Mouse (Mus musculus): ENCODE data around the gene Isyna1.

DNA sequence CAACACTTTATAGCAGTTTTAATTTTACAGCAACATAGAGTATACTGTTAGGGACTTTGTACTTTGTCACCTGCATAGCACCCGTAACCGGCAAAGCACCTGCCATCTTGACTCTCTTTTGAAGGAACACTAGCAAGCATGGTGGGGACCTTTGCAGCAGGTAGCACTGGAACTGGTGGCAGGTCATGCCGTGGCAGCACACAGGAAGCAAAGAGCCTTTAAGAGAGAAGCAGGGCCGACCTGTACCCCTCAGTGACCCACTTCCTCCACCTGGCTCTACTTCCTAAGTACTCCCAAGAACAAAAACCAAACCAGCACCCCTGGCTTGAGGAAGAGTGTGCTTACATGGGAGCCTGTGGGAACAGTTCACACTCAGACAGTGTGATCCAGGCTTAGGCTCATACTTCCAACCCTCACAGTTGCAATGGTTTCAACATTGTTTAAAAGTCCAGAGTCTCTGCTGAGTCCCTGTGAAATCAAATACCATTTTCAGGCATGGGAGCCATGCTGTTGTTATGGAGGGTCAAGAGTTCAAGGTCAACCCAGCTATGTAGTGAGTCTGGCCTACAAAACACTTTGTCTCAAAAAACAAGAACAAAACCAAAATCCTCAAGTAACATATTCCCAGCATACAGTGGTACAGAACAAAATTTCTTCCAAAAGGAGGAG lies 39.0 kb upstream of the Isyna1 start:
- no peak for TF ChIP-seq CTCF (IDR thresholded peaks at IDR 0.05; ENCODE audit: insufficient read depth, low read depth, low read length)
- no peak for TF ChIP-seq POLR2A (IDR thresholded peaks at IDR 0.05; ENCODE audit: insufficient read depth, low read depth, low read length)

Data from olfactory bulb, adult 2 months (tissue).